Mouse (Mus musculus): ENCODE data around the gene Glb1l.
"Not testable (repeated sequence)": the region's sequence is repeated elsewhere in the genome, so short reads cannot be mapped to it uniquely, and the experiment has no call there.

Gene Glb1l

DNA sequence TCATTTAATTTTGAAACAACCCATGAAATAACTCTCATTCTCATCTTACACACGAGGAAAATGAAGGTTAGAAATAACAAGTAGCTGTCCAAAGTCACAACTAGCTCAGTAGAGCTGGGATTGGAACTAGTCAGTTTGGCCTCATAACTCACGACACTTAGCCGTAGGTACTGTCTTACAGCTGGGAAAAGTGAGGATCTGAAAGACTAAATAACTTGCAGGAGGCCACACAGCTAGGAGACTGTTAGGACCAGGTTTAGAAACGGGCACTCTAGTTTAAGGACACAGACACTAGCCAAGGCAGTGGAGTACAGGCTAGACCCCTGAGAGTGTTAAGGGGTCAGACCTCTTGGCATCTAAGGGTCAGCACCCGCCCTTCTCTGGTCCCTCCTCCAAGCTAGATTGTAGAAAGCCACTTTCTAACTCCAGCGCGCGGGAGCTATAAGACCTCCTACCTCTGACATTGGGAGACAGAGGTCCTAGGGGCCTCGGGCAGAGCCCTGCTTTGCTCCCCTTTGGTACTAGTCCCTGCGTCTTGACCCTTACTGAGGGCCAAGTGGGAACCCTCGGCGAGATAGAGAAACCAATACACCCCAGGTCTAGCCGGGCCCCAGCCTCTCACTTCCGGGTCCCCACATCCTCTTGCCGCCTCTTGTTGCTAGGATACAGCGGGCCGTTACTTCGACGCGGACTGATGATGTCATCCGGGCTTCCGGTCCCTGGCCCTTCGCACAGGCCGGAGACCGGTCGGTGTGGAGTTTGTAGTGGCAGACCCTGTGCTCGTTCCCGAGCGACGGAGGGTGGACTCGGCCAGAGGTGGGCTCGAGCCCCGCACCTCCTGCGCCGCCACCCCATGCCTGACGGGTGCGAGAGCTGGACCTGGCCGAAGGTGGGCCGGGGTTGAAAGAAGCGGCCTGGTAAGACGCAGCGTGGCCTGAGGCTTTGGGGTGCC is at the start of gene Glb1l, which contains the start of gene Stk16:
Gene Glb1l, minus strand, starts transcription at position 678 of the 952 bp plus-strand sequence.
Gene Stk16, plus strand, starts transcription at position 703 of the 952 bp plus-strand sequence.
- peak; percentile 98 for DNase-seq

DNA sequence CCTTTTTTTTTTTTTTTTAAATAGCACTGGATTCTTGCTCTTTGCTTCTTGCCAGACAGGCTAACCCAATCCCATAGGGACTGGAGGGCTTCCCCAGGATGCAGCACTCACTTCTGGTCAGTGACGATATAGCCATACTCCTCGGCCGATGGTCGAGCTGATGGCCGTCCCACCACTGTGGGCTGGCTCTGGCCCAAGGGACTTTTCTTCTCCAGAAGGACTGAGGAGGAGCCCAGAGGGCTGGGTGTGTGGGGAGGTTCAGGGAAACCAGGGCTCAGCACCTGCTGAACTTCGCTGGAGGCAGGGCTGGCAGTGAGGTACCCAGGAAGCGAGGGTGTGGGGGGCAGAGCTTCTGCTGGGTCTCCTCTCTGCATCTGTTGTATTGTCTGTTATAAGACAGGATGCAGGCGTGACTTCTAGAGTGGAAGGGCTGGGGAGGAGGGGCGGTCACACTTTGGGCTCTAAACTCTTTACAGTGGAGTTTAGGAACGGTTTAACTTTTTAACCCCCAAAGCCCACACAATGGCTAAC is 45.0 kb upstream of the Glb1l start:
- DNase-seq: no peak

DNA sequence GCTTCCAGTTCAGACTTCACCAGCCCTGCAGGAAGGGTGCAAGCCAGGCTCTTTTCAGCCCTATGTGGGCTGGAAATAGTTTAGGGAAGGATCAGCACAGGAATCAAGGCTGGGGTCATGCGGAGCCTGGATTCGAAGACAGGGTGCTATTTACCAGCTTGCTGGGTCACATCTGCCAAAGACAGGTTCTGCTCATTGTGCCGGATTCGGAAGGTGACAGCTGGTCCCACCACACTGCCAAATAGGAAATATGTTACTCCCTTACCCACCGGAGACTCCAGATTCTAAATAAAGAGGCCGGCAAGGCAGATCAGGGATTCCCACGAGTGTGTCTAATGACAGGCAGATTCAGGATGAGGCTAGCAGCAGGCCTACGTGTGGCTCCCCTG is 44.0 kb upstream of the Glb1l start:
- DNase-seq: no peak

DNA sequence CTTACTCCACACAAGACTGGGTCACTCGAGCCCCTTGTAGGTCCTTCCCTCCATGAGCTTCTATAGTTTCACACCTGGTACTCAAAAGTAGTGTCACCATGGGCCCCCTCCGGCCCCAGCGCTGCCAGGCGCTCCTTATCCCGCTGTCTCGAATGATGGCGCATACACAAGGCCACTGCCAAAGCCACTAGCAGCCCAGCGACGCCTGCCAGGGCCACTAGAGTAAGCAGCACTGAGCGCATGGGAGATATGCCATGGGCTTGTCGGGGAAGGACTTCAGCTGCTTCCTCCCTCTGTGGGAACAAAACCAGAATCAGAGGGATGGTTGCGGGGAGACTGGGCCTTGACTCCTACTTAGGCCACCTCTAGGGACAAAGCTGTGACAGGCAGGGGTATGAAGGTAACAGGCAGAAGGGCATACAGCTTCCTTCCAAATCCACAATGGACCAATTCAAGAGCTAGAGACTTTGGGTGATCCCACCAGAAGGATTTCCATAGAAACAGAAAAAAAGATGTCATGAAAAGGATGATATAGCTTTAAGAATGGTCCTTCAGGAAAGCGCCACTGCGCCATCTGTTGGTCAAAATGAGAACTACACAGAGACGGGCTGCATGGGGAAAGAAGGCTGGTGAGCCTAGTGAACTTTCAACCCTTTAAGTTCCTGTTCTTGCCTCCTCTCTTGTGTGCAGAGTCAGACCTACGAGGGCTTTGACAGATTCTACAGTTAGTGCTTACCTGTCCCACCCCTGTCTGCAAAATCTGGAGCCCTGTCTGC is 43.4 kb upstream of the Glb1l start:
- DNase-seq: peak; percentile 73 to 93

DNA sequence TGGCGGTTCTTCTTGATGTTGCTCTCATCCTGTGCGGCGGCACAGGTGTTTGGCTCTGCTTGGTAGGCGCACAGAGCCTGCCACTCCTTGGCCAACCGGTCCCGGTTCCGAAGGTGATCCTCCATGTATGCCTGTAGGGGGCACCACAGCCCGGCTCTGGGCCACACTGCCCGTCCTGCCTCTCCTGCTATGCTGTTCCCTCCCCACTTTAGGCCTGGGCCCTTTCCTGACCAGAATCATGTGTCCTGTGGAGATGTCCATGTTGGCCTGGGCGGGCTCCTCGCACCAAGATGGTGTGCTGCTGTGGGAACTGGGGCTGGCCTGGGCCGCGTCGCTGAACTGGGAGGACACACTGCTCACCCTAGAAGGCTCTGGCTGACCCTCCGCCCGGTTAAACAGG is 42.4 kb upstream of the Glb1l start:
- no peak for DNase-seq

DNA sequence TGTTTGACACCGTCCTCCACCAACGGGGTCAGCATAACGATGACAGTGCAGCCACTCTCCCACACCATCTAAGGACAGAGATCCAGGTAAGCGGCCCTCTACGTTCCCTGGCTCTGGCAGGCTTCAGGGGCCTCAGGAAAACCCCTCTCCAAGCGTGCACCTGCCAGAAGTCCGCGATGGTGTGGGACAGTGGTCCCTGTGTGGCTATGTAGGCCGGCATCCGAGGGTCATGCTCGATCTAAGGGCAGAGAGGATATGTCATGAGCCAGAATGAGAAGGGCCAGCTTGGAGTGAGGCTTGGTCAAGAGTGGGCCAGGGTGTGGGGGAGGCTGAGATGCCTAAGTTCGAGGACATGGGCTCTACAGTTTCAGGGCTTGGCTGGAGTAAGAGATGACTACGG is 41.7 kb upstream of the Glb1l start:
- no peak for DNase-seq

DNA sequence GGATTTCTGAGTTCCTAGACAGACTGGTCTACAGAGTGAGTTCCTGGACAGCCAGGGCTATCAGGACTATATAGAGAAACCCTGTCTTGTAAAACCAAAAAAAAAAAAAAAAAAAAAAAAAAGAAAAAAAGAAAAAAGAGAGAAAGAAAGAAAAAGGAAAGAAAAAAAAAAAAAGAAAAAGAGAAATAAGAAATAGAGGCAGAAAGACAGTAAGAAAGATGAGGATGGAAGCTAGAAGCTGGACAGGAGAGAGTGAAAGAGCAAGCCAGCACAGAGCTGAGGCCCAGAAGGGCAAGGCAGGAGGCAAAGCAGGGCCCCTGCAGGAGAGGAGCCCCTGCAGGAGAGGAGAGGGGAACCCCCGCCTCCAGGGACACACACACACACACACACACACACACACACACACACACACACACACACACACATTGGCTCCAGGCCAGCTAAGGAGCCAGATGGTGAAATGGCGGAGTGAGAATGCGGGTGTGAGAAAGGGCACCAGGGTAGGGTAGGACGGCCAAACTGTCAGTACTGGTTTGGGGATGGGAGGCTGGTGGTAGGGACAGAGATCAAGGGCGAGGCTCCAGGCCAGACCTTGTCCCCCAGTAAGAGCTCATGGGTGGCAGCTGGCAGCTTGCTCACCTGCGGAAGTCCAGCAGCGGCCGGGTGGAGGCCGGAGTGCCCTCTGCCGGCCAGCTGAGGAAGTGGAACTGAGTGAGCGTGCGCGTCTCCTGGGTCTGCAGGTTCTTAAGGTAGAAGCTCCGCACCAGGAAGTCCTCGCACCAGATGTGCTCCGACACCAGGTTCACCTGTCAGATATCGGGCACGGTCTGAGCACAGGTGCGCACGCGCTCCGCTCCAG is 40.7 kb upstream of the Glb1l start:
- DNase-seq: peak; percentile 91

DNA sequence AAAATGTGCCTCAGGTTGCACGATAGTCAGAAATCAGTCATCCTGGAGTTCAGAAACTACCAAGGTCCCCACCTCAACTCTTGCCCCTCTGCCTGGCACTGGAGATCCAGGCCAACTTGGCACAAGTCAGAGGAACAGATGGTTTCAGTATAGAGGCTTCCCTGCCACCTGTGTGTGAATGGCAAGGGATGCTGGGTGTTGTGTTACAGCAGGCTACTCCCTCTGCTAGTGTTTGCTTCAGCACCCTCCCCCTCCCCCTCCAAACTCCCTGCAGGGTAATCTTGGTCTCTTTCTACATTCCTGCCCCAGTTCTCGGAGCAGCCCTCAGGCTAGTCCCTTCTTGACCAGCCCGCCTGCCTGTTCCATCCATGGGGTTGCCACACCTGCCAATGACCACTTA is 39.9 kb upstream of the Glb1l start:
- DNase-seq: no peak

DNA sequence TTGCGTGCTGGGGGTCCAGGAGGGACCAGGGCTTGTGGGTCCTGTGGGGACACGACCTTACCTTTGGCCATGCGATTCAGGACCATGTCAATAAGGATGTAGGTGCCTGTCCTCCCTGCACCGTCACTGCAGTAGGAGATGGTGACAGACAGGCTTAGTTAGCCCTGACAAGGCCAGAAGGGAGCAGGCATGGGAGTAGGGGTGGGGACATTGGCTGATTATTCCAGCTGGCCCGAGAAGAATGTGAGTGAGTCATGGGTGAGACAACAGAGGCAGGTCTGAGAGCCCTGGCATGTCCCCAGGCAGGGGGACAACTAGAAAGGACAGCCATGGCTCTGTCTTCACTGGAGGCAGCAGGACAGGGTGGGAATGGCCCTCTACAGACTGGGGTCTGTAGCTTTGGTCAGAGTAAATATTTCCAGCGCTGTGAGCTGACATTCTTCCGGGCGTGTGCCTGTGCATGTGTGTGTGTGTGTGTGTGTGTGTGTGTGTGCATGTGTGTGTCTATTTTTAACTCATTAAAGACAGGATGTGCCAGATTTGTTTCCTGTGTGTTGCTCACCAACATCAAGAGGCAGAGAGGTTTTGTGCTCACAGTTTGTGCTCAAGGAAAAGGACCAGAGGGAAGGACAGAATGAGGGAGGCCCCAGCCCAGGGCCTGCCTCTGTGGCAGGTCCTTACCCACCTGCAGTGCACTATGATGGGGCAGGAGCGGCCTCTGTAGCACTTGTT is 37.6 kb upstream of the Glb1l start:
- DNase-seq: no peak

DNA sequence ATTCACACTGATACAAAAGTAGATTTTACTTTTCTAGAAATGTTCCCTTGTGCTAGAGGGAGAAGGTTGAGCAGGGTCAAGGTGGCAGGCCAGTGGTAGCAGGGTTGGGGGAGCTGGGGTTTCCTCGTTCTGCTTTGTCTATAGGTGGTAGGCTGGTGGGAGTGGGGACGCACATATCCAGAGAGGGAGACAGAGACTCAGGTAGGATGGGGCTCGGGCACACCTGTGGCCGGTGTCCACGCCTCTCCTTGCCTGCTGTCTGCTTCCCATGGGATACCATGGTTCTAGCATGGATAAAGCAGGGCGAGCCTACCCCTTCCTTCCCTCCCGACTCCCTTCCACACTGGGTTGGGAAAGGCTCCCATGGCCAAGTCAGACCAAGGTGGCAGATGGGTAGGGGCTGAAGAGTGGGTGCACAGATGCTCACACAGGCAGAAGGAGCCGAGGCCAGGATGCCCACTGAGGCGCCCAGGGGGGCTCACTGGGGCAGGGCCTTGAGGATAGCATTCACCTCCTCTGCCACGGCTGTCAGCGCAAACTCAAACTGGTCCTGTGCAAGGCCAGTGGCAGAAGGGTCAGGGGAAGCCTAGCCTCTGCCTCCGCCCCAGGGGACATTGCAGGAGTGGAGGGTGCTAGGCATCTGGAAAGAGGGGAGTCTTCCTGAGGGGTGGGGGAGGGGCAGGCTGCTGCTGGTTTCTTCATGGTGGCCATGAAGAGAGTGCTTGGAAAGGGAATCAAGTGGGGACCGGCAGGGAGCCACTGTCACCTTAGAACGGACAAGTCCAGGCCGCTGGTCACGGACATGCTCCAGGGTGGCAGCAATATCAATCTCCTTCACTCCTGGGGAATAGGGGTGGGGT is 36.7 kb upstream of the Glb1l start:
- no peak for DNase-seq

DNA sequence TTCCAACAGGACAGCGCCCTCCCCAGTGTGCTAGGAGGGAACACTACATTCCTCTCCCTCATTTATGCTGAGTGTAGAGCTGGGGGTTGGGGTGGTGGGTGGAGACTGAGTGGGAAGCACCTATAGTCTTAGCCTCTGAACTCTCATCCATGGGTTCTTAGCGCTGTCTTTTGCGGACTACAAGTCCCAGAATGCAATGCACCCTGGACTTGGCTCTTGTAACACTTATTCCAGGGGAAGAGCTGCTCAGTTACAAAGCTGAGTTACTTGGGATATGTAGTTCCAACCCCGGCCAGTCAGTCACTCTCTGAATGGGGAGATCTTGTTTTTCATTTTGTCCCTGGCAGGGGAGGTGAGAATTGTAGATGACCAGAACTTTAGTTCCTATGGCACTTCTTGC is 34.2 kb upstream of the Glb1l start:
- peak; percentile 53 to 75 for DNase-seq

DNA sequence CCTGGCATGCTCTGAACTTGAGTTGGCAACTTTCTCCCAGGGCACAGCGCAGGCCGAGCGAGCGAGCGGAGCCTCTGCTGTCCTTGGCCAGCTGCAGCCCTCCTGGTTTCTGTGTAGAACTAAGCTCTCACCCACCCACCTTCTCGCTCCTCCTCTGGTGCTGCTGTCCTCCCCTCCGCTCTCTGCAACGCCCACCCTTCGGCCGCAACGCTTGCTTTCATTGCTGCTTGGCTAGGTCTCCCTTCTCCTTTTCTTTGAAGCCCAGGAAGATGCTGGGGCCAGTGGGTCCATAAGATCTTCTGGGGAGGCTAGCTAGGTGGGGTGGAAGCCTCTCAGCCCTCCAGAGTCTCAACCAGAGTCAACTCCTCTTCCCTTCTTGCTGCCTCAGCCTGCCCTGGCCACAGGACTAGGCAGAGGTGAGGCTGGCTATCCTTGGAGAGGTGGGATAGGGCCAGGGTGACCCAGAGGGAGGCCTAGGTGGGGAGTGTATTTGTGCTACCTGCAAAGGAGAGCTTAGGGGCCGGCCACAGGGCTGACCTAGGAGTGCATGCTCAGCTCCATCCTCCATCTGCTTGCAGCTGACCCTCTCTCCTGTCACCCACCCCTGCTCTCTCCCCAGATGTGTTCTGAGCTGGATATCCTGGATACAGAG is 33.7 kb upstream of the Glb1l start:
- DNase-seq: no peak

DNA sequence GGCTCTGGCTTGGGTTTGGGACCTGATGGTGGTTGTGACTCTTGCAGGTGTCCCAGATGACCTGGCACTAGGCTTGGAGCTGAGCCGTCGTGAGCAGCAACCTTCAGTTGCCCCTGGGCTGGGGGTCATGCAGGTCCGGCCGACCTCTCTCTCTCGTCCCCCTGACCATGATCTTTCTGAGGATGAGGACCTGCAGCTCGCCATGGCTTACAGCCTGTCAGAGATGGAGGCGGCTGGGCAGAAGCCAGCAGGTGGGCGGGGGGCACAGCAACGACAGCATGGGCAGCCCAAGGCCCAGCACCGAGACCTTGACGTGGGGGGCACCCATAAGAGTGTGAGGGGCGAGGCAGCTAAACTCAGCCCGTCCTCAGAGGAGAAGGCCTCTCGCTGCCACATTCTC is 32.8 kb upstream of the Glb1l start:
- no peak for DNase-seq

DNA sequence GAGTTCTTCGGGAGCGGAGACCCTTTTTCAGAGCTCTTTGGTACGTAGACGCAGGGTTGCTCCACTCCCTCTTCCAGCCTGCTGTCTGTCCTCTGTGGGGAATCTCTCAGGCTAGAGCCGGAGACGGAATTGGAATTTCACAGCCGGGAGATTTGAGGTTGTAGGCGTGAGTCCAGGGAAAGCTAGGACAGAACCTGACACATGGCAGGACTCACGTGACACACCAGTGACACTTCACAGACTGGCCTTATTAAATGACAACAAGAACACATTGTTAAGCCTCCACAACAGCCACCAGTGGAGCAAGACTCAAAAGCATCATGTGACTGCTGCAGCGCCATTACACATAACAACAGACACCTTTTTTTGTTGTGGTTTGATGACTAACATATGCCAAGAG is 29.0 kb upstream of the Glb1l start:
- no peak for DNase-seq

DNA sequence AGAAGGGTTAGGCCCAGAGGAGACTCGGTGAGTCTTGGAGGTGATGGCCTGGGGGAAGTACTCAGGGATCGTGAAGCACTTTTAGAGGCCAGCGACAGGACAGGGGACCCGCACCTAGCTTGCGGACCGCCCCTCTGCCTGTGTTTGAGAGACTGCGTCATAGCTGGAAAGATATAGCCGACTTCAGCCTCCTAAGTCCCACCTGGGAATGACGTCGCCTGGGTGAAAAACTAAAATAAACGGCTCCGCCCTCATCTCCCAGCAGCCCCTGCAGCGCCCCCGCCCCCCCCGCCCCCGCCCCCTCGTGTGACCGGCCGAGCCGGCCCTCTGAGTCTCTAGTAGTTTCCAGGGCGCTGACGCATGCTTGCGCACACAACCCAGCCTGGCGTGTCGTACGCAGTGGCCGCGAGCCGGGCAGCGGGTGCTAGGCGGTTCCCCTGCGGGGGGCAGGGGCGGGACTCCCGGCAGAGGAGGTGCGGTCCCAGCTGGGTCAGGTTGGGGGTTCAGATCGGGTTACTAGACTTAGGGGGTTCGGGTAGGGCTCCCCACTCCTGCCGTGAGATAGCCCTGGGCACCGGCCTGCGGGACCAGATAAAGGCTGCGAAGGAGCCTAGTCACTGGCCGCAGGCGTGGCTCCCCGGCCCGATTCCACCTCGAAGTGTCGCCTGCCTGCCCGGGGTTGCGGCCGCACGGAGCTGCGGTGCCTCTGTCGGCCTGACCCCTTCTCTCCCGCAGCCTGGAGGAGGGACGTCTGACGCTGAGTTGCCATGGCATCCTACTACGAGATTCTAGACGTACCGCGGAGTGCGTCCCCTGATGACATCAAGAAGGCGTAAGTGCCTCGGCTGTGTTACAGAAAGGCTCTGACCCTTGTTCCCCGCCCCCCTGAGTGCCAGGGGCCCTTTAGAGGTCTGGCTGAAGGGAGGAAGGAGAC is 25.8 kb upstream of the Glb1l start, which contains the start of gene Dnajb2:
Gene Dnajb2, plus strand, starts transcription at position 290 of the 934 bp plus-strand sequence.
- peak; percentile 95 for DNase-seq

DNA sequence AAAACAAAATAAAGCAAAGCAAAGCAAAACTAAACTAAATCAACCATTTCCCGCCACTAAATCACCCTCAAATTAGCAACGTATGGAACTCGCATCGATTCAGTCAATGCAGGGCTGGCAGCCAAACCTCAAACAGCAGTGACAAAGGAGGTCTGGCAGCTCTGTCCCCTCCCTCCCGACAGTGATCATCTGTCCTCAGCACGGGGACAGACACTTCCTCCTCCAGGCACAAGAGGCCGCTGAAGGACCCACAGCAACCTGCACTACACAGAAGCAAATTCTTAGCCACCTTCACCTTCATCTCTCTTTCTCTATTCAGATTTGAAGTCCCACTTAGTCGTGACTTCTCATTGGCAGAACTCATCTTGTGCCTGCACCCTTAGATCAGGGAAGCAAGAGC is 24.0 kb upstream of the Glb1l start:
- peak; percentile 80 to 83 for DNase-seq

DNA sequence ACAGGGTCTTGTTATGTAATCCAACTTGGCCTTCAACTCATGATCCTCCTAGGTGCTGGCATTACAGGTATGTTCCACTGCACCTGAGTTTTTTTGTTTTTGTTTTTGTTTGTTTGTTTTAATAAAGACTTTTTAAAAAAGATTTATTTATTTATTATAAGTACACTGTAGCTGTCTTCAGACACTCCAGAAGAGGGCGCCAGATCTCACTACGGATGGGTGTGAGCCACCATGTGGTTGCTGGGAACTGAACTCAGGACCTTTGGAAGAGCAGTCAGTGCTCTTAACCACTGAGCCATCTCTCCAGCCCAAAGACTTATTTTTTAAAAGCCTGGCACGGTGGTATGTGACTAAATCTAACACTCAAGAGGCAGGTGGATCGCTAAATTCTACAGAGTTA is 21.9 kb upstream of the Glb1l start:
- DNase-seq: not testable (repeated sequence)

DNA sequence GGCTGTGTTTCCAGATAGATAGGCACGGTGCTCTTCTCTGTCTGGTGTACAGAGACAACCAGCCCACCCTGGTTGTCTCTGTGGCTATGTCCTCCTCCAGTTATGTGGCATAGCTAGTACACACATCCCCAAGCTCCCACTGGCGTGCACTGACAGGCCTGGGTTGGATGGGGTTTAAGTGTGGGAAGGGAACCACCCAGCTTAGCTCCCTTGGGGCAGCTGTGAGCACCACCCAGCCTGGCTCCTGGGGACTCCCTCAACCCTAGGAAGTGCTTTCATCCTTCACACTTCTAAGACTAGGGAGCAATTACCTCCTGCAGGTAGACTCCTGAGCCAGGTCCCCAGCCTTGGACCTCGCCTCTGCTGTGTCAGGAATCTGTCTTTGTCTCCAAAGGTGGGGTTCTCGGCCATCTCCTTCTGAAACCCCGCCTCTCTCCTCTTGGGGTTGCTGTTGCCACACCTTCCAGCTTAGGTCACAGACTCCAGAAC is 21.1 kb upstream of the Glb1l start, which contains the start of gene A630095N17Rik:
Gene A630095N17Rik, minus strand, starts transcription at position 439 of the 489 bp plus-strand sequence.
- no peak for DNase-seq

DNA sequence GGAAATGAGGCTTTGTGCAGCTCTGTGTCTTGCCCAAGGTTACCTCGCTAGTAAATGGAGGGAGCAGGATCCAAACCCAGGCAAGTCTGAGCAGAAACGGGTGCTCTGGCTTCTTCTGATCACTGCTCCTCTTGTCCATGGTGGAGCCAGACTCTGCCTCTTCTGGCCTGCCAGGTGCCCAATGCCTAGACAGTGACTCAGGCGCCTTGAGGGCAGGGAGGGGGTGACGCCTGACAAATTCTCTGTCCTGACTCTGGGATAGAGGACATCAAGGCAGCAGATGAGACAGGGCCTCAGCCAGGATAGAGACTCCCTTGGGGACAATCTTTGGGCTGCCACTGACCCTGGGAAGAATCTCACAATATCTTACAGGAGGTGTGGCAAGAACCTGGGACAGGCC is 20.6 kb upstream of the Glb1l start:
- no peak for DNase-seq

Measured in kidney, postnatal 36 days (tissue).